Mouse (Mus musculus): ENCODE data around the gene Dcst2. TPM values are rescaled to one million over a fixed set of nuclear protein-coding genes. Genes with fewer than 3 reads are reported as not detected.

Gene Dcst2
- polyA plus RNA-seq, 1 experiment from 2014 or later = 2.8 TPM

Other genes starting within 250 kb of the Dcst2 start
- 148 and 174 TPM in 2 replicates for gene Pklr, start 225.8 kb upstream of the Dcst2 start, polyA plus RNA-seq (2015; fragmentation: Nextera tagmentation; extraction: Ambion mirVana)
- 2.0 TPM in 2 replicates for gene Hcn3, start 201.8 kb upstream of the Dcst2 start, polyA plus RNA-seq (2015; fragmentation: Nextera tagmentation; extraction: Ambion mirVana)
- 17.3 and 18.0 TPM in 2 replicates for gene Clk2, start 197.2 kb upstream of the Dcst2 start, polyA plus RNA-seq (2015; fragmentation: Nextera tagmentation; extraction: Ambion mirVana)
- gene Scamp3, start 184.5 kb upstream of the Dcst2 start, polyA plus RNA-seq (2015; fragmentation: Nextera tagmentation; extraction: Ambion mirVana) = 141 and 142 TPM in 2 replicates
- gene Fam189b, start 178.8 kb upstream of the Dcst2 start, polyA plus RNA-seq (2015; fragmentation: Nextera tagmentation; extraction: Ambion mirVana) = 16.7 and 20.8 TPM in 2 replicates
- 73.1 and 87.5 TPM in 2 replicates for gene Gba, start 159.0 kb upstream of the Dcst2 start, polyA plus RNA-seq (2015; fragmentation: Nextera tagmentation; extraction: Ambion mirVana)
- gene Thbs3, start 146.8 kb upstream of the Dcst2 start, polyA plus RNA-seq (2015; fragmentation: Nextera tagmentation; extraction: Ambion mirVana) = 18.9 and 20.3 TPM in 2 replicates
- 214 and 234 TPM in 2 replicates for gene Mtx1, start 134.9 kb upstream of the Dcst2 start, polyA plus RNA-seq (2015; fragmentation: Nextera tagmentation; extraction: Ambion mirVana)
- 13.2 and 13.4 TPM in 2 replicates for gene Muc1, start 132.9 kb upstream of the Dcst2 start, polyA plus RNA-seq (2015; fragmentation: Nextera tagmentation; extraction: Ambion mirVana)
- 316 and 334 TPM in 2 replicates for gene Krtcap2, start 116.0 kb upstream of the Dcst2 start, polyA plus RNA-seq (2015; fragmentation: Nextera tagmentation; extraction: Ambion mirVana)
- 3.9 TPM in 2 replicates for gene Trim46, start 115.7 kb upstream of the Dcst2 start, polyA plus RNA-seq (2015; fragmentation: Nextera tagmentation; extraction: Ambion mirVana)
- 119 and 126 TPM in 2 replicates for gene Dpm3, start 102.6 kb upstream of the Dcst2 start, polyA plus RNA-seq (2015; fragmentation: Nextera tagmentation; extraction: Ambion mirVana)
- gene Slc50a1, start 91.4 kb upstream of the Dcst2 start, polyA plus RNA-seq (2015; fragmentation: Nextera tagmentation; extraction: Ambion mirVana) = 62.7 and 74.1 TPM in 2 replicates
- gene Efna1, start 80.8 kb upstream of the Dcst2 start, polyA plus RNA-seq (2015; fragmentation: Nextera tagmentation; extraction: Ambion mirVana) = 62.9 and 69.6 TPM in 2 replicates
- gene Efna3, start 39.0 kb upstream of the Dcst2 start, polyA plus RNA-seq (2015; fragmentation: Nextera tagmentation; extraction: Ambion mirVana) = 5.9 and 7.5 TPM in 2 replicates
- gene Efna4, start 23.9 kb upstream of the Dcst2 start, polyA plus RNA-seq (2015; fragmentation: Nextera tagmentation; extraction: Ambion mirVana) = 12.1 and 14.1 TPM in 2 replicates
- 49.3 and 51.6 TPM in 2 replicates for gene Adam15, start 12.0 kb upstream of the Dcst2 start, polyA plus RNA-seq (2015; fragmentation: Nextera tagmentation; extraction: Ambion mirVana)
- 3.5 and 5.0 TPM in 2 replicates for gene Dcst1, start 3.3 kb downstream of the Dcst2 start, polyA plus RNA-seq (2015; fragmentation: Nextera tagmentation; extraction: Ambion mirVana)
- gene Zbtb7b, start 32.8 kb downstream of the Dcst2 start, polyA plus RNA-seq (2015; fragmentation: Nextera tagmentation; extraction: Ambion mirVana) = 10.0 and 11.3 TPM in 2 replicates
- not detected in 2 replicates for gene Lenep, start 40.8 kb downstream of the Dcst2 start, polyA plus RNA-seq (2015; fragmentation: Nextera tagmentation; extraction: Ambion mirVana)
- gene Flad1, start 49.9 kb downstream of the Dcst2 start, polyA plus RNA-seq (2015; fragmentation: Nextera tagmentation; extraction: Ambion mirVana) = 44.5 and 53.2 TPM in 2 replicates
- gene Cks1b, start 56.4 kb downstream of the Dcst2 start, polyA plus RNA-seq (2015; fragmentation: Nextera tagmentation; extraction: Ambion mirVana) = 269 and 311 TPM in 2 replicates
- 85.4 and 89.1 TPM in 2 replicates for gene Shc1, start 56.5 kb downstream of the Dcst2 start, polyA plus RNA-seq (2015; fragmentation: Nextera tagmentation; extraction: Ambion mirVana)
- gene Pygo2, start 68.2 kb downstream of the Dcst2 start, polyA plus RNA-seq (2015; fragmentation: Nextera tagmentation; extraction: Ambion mirVana) = 24.8 and 25.7 TPM in 2 replicates
- 45.1 and 46.6 TPM in 2 replicates for gene Pbxip1, start 74.7 kb downstream of the Dcst2 start, polyA plus RNA-seq (2015; fragmentation: Nextera tagmentation; extraction: Ambion mirVana)
- 72.2 and 77.0 TPM in 2 replicates for gene Pmvk, start 92.6 kb downstream of the Dcst2 start, polyA plus RNA-seq (2015; fragmentation: Nextera tagmentation; extraction: Ambion mirVana)
- 3.8 and 4.1 TPM in 2 replicates for gene Kcnn3, start 158.2 kb downstream of the Dcst2 start, polyA plus RNA-seq (2015; fragmentation: Nextera tagmentation; extraction: Ambion mirVana)